Mouse (Mus musculus) MEL (cell line): ENCODE results near the gene Tesmin. TPM values are rescaled to one million over a fixed set of nuclear protein-coding genes. Genes with fewer than 3 reads are reported as not detected.

Experiments used
- DNase-seq: peaks from one replicate; pipeline ENCODE4 v3.0.0; 2011; ENCODE audit warnings: low read depth, low spot score
- H3K27ac ChIP-seq: 2 replicates; pipeline ENCODE4 v1.5.1; 2012; ENCODE audit warnings: low read depth, mild to moderate bottlenecking, control low read depth, low read length, moderate library complexity; ENCODE audit not compliant: control insufficient read depth
- H3K27me3 ChIP-seq, 2 experiments: fragments of 150-350 bp in 1 of 2; sonication (generic) in 1 of 2; 2 replicates each; pipeline ENCODE4 v1.6.1; 2012; ENCODE audit warnings: low read length in 2 of 2, mild to moderate bottlenecking in 2 of 2, improper control_type of control experiment in 1 of 2, moderate library complexity in 1 of 2; ENCODE audit not compliant: insufficient read depth in 2 of 2, control insufficient read depth in 1 of 2
- H3K36me3 ChIP-seq, 2 experiments: 2 replicates each; pipeline ENCODE4 v1.6.1; 2012 to 2014; ENCODE audit warnings: low read length in 2 of 2, improper control_type of control experiment in 1 of 2, inconsistent platforms in 1 of 2, mild to moderate bottlenecking in 1 of 2; ENCODE audit not compliant: insufficient read depth in 2 of 2, control insufficient read depth in 1 of 2
- H3K4me1 ChIP-seq, 2 experiments: fragments of 150-350 bp in 1 of 2; sonication (generic) in 1 of 2; 2 replicates each; pipeline ENCODE4 v1.6.1; 2012; ENCODE audit warnings: low read length in 2 of 2, improper control_type of control experiment in 1 of 2, mild to moderate bottlenecking in 1 of 2; ENCODE audit not compliant: insufficient read depth in 2 of 2, control insufficient read depth in 1 of 2
- H3K4me3 ChIP-seq, 2 experiments: fragments of 150-350 bp in 1 of 2; sonication (generic) in 1 of 2; 2 replicates each; pipeline ENCODE4 v1.5.1; 2012; ENCODE audit warnings: low read depth in 2 of 2, low read length in 2 of 2, mild to moderate bottlenecking in 2 of 2, moderate library complexity in 2 of 2, control low read depth in 1 of 2, improper control_type of control experiment in 1 of 2; ENCODE audit not compliant: control insufficient read depth in 1 of 2, insufficient read depth in 1 of 2
- H3K79me2 ChIP-seq: 2 replicates; pipeline ENCODE4 v1.6.1; 2012; ENCODE audit warnings: mild to moderate bottlenecking, low read length, moderate library complexity; ENCODE audit not compliant: control insufficient read depth, poor library complexity, insufficient read depth
- H3K9ac ChIP-seq: 2 replicates; pipeline ENCODE4 v1.6.1; 2012; ENCODE audit warnings: low read depth, mild to moderate bottlenecking, control low read depth, low read length, moderate library complexity; ENCODE audit not compliant: control insufficient read depth, poor library complexity, severe bottlenecking
- H3K9me3 ChIP-seq: fragments of 150-350 bp; sonication (generic); replicated peaks from 2 replicates; pipeline ENCODE4 v1.6.1; 2012; ENCODE audit warnings: mild to moderate bottlenecking, low read length, improper control_type of control experiment, moderate library complexity; ENCODE audit not compliant: insufficient read depth
- BHLHE40 ChIP-seq: IDR thresholded peaks from 2 replicates; pipeline ENCODE4 v1.6.1; 2012; ENCODE audit warnings: low read depth, mild to moderate bottlenecking, inconsistent platforms, low read length, improper control_type of control experiment, borderline replicate concordance
- CTCF ChIP-seq, 3 experiments: IDR thresholded peaks in 2 of 3; conservative IDR thresholded peaks in 1 of 3; 2 replicates each; pipeline ENCODE4 v1.5.1; 2011 to 2012; ENCODE audit warnings: low read length in 3 of 3, low read depth in 2 of 3, mild to moderate bottlenecking in 2 of 3, improper control_type of control experiment in 1 of 3, inconsistent platforms in 1 of 3, mixed read lengths in 1 of 3, moderate library complexity in 1 of 3; ENCODE audit not compliant: control insufficient read depth in 1 of 3, insufficient read depth in 1 of 3, poor library complexity in 1 of 3, severe bottlenecking in 1 of 3
- ETS1 ChIP-seq: IDR thresholded peaks from 2 replicates; pipeline ENCODE4 v1.6.1; 2012; ENCODE audit warnings: low read depth, mild to moderate bottlenecking, inconsistent platforms, low read length, improper control_type of control experiment, moderate library complexity
- HCFC1 ChIP-seq: IDR thresholded peaks from 2 replicates; pipeline ENCODE4 v1.6.1; 2012; ENCODE audit warnings: low read depth, mild to moderate bottlenecking, inconsistent platforms, low read length, improper control_type of control experiment, moderate library complexity
- JUND ChIP-seq: IDR thresholded peaks from 2 replicates; pipeline ENCODE4 v1.6.1; 2011; ENCODE audit warnings: low read depth, mild to moderate bottlenecking, improper control_type of control experiment, low read length
- MAFK ChIP-seq: IDR thresholded peaks from 2 replicates; pipeline ENCODE4 v1.6.1; 2011; ENCODE audit warnings: low read depth, mild to moderate bottlenecking, low read length, improper control_type of control experiment, borderline replicate concordance
- MEF2A ChIP-seq: IDR thresholded peaks from 2 replicates; pipeline ENCODE4 v1.6.1; 2014; ENCODE audit warnings: low read depth, mild to moderate bottlenecking, inconsistent platforms, low read length, improper control_type of control experiment; ENCODE audit not compliant: poor library complexity, insufficient replicate concordance, severe bottlenecking; ENCODE audit errors: extremely low read depth
- MYB ChIP-seq: IDR thresholded peaks from 2 replicates; pipeline ENCODE4 v1.6.1; 2011; ENCODE audit warnings: mild to moderate bottlenecking, low read depth, low read length, improper control_type of control experiment
- NRF1 ChIP-seq: IDR thresholded peaks from 2 replicates; pipeline ENCODE4 v1.6.1; 2014; ENCODE audit warnings: low read depth, mild to moderate bottlenecking, inconsistent platforms, low read length, improper control_type of control experiment, moderate library complexity; ENCODE audit not compliant: poor library complexity, insufficient read depth, severe bottlenecking
- POLR2AphosphoS2 ChIP-seq: IDR thresholded peaks from 2 replicates; pipeline ENCODE4 v1.6.1; 2011; ENCODE audit warnings: low read length, improper control_type of control experiment
- RAD21 ChIP-seq: IDR thresholded peaks from 2 replicates; pipeline ENCODE4 v1.6.1; 2011; ENCODE audit warnings: mild to moderate bottlenecking, low read depth, low read length, improper control_type of control experiment
- RCOR1 ChIP-seq: IDR thresholded peaks from 2 replicates; pipeline ENCODE4 v1.6.1; 2012; ENCODE audit warnings: low read depth, mild to moderate bottlenecking, inconsistent platforms, low read length, improper control_type of control experiment
- SIN3A ChIP-seq: IDR thresholded peaks from 2 replicates; pipeline ENCODE4 v1.6.1; 2012; ENCODE audit warnings: low read length, improper control_type of control experiment, inconsistent platforms
- SMC3 ChIP-seq: IDR thresholded peaks from 2 replicates; pipeline ENCODE4 v1.6.1; 2011; ENCODE audit warnings: low read depth, low read length, improper control_type of control experiment
- TAL1 ChIP-seq: IDR thresholded peaks from 2 replicates; pipeline ENCODE4 v1.6.1; 2012; ENCODE audit warnings: mild to moderate bottlenecking, inconsistent platforms, low read length, moderate library complexity, mixed read lengths
- TBP ChIP-seq: IDR thresholded peaks from 2 replicates; pipeline ENCODE4 v1.8.0; 2011; ENCODE audit warnings: low read depth, low read length, improper control_type of control experiment
- TCF12 ChIP-seq: IDR thresholded peaks from 2 replicates; pipeline ENCODE4 v1.6.1; 2014; ENCODE audit warnings: low read depth, mild to moderate bottlenecking, inconsistent platforms, low read length, improper control_type of control experiment, moderate library complexity
- UBTF ChIP-seq: IDR thresholded peaks from 2 replicates; pipeline ENCODE4 v1.6.1; 2012; ENCODE audit warnings: low read depth, mild to moderate bottlenecking, inconsistent platforms, low read length, improper control_type of control experiment, moderate library complexity, borderline replicate concordance; ENCODE audit not compliant: insufficient read depth
- USF2 ChIP-seq, 2 experiments: IDR thresholded peaks; 2 replicates each; pipeline ENCODE4 v1.6.1; 2011 to 2012; ENCODE audit warnings: improper control_type of control experiment in 2 of 2, low read length in 2 of 2, borderline replicate concordance in 1 of 2, inconsistent platforms in 1 of 2, low read depth in 1 of 2, mild to moderate bottlenecking in 1 of 2; ENCODE audit not compliant: insufficient read depth in 1 of 2
- ZC3H11A ChIP-seq: IDR thresholded peaks from 2 replicates; pipeline ENCODE4 v1.6.1; 2012; ENCODE audit warnings: low read depth, mild to moderate bottlenecking, inconsistent platforms, low read length, improper control_type of control experiment
- ZMIZ1 ChIP-seq: IDR thresholded peaks from 2 replicates; pipeline ENCODE4 v1.6.1; 2012; ENCODE audit warnings: low read depth, mild to moderate bottlenecking, inconsistent platforms, low read length, improper control_type of control experiment, moderate library complexity
- ZNF384 ChIP-seq: IDR thresholded peaks from 2 replicates; pipeline ENCODE4 v1.6.1; 2012; ENCODE audit warnings: low read depth, mild to moderate bottlenecking, inconsistent platforms, low read length, improper control_type of control experiment
- polyA plus RNA-seq, 2 experiments: library from polyadenylated mRNA; stranded (reverse) in 1 of 2; unstranded in 1 of 2; fragments of >175 nt in 1 of 2; fragments of >200 nt in 1 of 2; gene quantifications; 2 replicates each; pipeline versions ENCODE4 v1.2.1 to v1.2.4; 2012; ENCODE audit warnings: low replicate concordance in 2 of 2, low read depth in 1 of 2; ENCODE audit not compliant: insufficient read length in 2 of 2, insufficient read depth in 1 of 2, missing spikeins in 1 of 2
- total RNA-seq: library from RNA; depleted of rRNA; stranded (reverse); fragments of 300-350 nt; gene quantifications from 2 replicates; pipeline ENCODE4 v1.2.3, GENCODE M21; 2012

Gene Tesmin
- total and polyA plus RNA-seq, 3 experiments, result 2.1 to 2.2 TPM; not detected in 1

DNA sequence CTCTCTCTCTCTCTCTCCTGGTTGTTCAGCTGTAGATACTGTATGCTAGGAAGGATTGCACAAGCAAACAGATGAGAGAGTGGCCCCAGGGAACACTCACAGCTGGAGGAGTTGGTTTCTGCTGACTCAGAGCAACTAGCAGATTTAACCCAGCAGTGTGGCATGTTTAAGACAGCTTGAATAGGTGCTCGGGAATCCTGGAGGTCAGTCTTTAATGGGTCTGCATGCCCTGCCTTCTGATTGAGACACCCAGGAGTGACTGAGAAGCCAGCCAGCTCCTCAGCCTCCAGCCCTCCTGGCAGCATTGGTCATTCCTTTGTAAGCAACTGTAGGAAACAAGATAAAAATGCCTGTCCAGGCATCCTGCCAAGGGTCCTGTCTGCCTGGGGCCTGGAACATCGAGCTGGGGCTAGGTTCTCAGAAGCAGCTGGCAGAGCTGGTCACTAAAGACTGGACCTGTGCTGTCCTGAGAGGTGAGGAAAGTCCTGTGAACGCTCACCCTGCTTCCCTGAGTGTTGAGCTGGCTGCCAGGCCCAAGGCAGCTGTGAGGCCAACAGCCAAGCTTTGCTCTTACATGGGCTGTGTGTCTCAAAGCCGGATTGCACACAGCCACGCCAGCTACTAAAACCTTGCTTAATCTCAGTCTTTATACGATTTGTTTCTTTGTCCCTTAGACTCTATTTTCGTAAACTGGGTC is 35.1 kb upstream of the Tesmin start:
- Histone ChIP-seq H3K9me3 (no peaks in the 10 kb centered on the region), H3K27me3 (no peaks in the 10 kb centered on the region), H3K4me3 (no peak overlapping the region), H3K4me1 (no peaks in the 10 kb centered on the region; a peak in 1 of 4 replicates), H3K9ac (no peak overlapping the region), H3K36me3 (no peaks in the 10 kb centered on the region; a peak in 1 of 4 replicates), H3K79me2 (no peaks in the 10 kb centered on the region), H3K27ac (no peak overlapping the region)
- TF ChIP-seq HCFC1 (no peak), ZNF384 (no peak), MEF2A (no peak), MYB (no peak), USF2 (IDR thresholded peaks at IDR 0.05; ENCODE audit: borderline replicate concordance in 1 of 2, insufficient read depth in 1 of 2, low read depth in 1 of 2, low read length in 2 of 2) (no peak), POLR2AphosphoS2 (no peak), UBTF (no peak), SMC3 (no peak), SIN3A (no peak), NRF1 (no peak)
- DNase-seq, result peak; percentile 36

GRCm38 (mm10) chr19:3355096-3355495 is 33.6 kb upstream of the Tesmin start:
- Histone ChIP-seq H3K27me3 (no peaks in the 10 kb centered on the region), H3K79me2 (no peaks in the 10 kb centered on the region), H3K9ac (no peak overlapping the region), H3K27ac (no peak overlapping the region), H3K4me1 (peaks cover 0 to 6% of the 10 kb centered on the region in 2 experiments; a peak in 3 of 4 replicates), H3K36me3 (peaks cover 0 to 2% of the 10 kb centered on the region in 2 experiments; a peak in 1 of 4 replicates), H3K9me3 (no peaks in the 10 kb centered on the region), H3K4me3 (no peak overlapping the region)
- DNase-seq, result peak; percentile 43
- TF ChIP-seq BHLHE40 (no peak), SMC3 (peak; percentile 39), CTCF (IDR thresholded peaks at IDR 0.05 in 2 of 3, conservative IDR thresholded peaks at IDR 0.05 in 1 of 3; ENCODE audit: control insufficient read depth in 1 of 3, insufficient read depth in 1 of 3, low read depth in 2 of 3, low read length in 3 of 3, poor library complexity in 1 of 3, severe bottlenecking in 1 of 3) (peak; percentile 42 to 74 (median 47))

DNA sequence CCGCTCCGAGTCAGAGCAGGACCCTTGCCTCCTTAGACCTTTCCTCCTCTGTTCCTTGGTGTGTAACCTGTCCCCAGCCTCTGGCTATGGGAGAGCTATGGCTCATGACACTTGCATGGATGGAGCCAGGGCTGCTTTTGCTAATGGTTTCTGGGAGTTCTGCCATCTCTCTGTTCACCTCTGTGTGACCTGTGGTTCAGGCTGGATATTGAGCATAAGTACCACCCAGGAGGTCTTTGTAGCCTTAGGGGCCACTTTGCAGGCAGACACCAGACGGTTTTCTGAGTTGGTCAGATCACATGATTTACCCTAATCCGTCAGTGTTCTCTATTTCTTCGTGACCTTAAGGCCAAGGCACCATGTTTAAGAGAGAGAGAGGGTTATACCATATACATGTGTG is 32.1 kb upstream of the Tesmin start:
- no peak overlapping the region for H3K4me3 ChIP-seq
- no peak for DNase-seq
- no peaks in the 10 kb centered on the region for H3K9me3 ChIP-seq
- peaks cover 4 to 15% of the 10 kb centered on the region in 2 experiments; a peak in 3 of 4 replicates for H3K4me1 ChIP-seq
- TF ChIP-seq ETS1 (no peak), NRF1 (no peak), JUND (no peak), HCFC1 (no peak), RAD21 (no peak), RCOR1 (no peak), TAL1 (no peak), ZC3H11A (no peak), TBP (no peak), CTCF (IDR thresholded peaks at IDR 0.05 in 2 of 3, conservative IDR thresholded peaks at IDR 0.05 in 1 of 3; ENCODE audit: control insufficient read depth in 1 of 3, insufficient read depth in 1 of 3, low read depth in 2 of 3, low read length in 3 of 3, poor library complexity in 1 of 3, severe bottlenecking in 1 of 3) (no peak), TCF12 (no peak), MAFK (no peak), BHLHE40 (no peak), UBTF (no peak), ZMIZ1 (no peak), USF2 (IDR thresholded peaks at IDR 0.05; ENCODE audit: borderline replicate concordance in 1 of 2, insufficient read depth in 1 of 2, low read depth in 1 of 2, low read length in 2 of 2) (no peak)
- no peaks in the 10 kb centered on the region for H3K79me2 ChIP-seq
- H3K27ac ChIP-seq, result no peak overlapping the region
- no peak overlapping the region for H3K9ac ChIP-seq
- H3K36me3 ChIP-seq, result peaks cover 0 to 10% of the 10 kb centered on the region in 2 experiments; a peak in 2 of 4 replicates
- H3K27me3 ChIP-seq, result no peaks in the 10 kb centered on the region
